Mouse (Mus musculus): ENCODE results near the gene Dapk1. TPM values are rescaled to one million over a fixed set of nuclear protein-coding genes. Genes with fewer than 3 reads are reported as not detected.
A peak's percentile ranks its signal among the peaks of the same experiment; 100 is the strongest.
"Not testable (repeated sequence)": the region's sequence is repeated elsewhere in the genome, so short reads cannot be mapped to it uniquely, and the experiment has no call there.

Dapk1 gene
- polyA plus RNA-seq, 1 experiment from 2014 or later: 8.2 TPM

GRCm38 (mm10) chr13:60595519-60595918, 6.2 kb upstream of the Dapk1 start:
- H3K9me3 ChIP-seq: no peaks in the 10 kb centered on the region
- H3K4me3 ChIP-seq: no peak overlapping the region
- ATAC-seq (ENCODE audit: extremely low read depth, insufficient number of reproducible peaks, low FRiP score, low TSS enrichment): no peak
- no peaks in the 10 kb centered on the region for H3K4me1 ChIP-seq
- WGBS: 80% methylated on average over 6 of the region's 6 CpGs
- no peak overlapping the region for H3K4me2 ChIP-seq
- no peak overlapping the region for H3K27ac ChIP-seq (replicated peaks)
- no peak overlapping the region for H3K9ac ChIP-seq
- no peaks in the 10 kb centered on the region for H3K36me3 ChIP-seq
- no peaks in the 10 kb centered on the region for H3K27me3 ChIP-seq (replicated peaks)

GRCm38 (mm10) chr13:60602416-60603251, 887 bp downstream of the Dapk1 start:
- Histone ChIP-seq H3K27me3 (replicated peaks) (no peaks in the 10 kb centered on the region), H3K4me2 (peak overlapping the region; percentile 97), H3K27ac (replicated peaks) (peak overlapping the region; percentile 41; the same call in 1 of the 2 replicates), H3K4me1 (peaks cover 10% of the 10 kb centered on the region; the same call in 1 of the 2 replicates), H3K36me3 (peaks cover 10% of the 10 kb centered on the region; the same call in 1 of the 2 replicates), H3K9me3 (no peaks in the 10 kb centered on the region), H3K4me3 (peak overlapping the region; percentile 87), H3K9ac (peak overlapping the region; percentile 87)
- ATAC-seq (ENCODE audit: extremely low read depth, insufficient number of reproducible peaks, low FRiP score, low TSS enrichment): peak; percentile 15; the same call in 1 of the 2 replicates
- WGBS: 13% methylated on average over 34 of the region's 34 CpGs

GRCm38 (mm10) chr13:60603252-60603562, 1.5 kb downstream of the Dapk1 start:
- Histone ChIP-seq H3K4me2 (peak overlapping the region; percentile 97), H3K9ac (peak overlapping the region; percentile 87; the same call in 1 of the 2 replicates), H3K9me3 (no peaks in the 10 kb centered on the region), H3K4me3 (peak overlapping the region; percentile 87), H3K27me3 (replicated peaks) (no peaks in the 10 kb centered on the region), H3K4me1 (peaks cover 10% of the 10 kb centered on the region; the same call in 1 of the 2 replicates), H3K36me3 (peaks cover 10% of the 10 kb centered on the region; the same call in 1 of the 2 replicates), H3K27ac (replicated peaks) (no peak overlapping the region)
- 63% methylated on average over 5 of the region's 5 CpGs for WGBS
- no peak for ATAC-seq (ENCODE audit: extremely low read depth, insufficient number of reproducible peaks, low FRiP score, low TSS enrichment)

GRCm38 (mm10) chr13:60607411-60607810, 5.7 kb downstream of the Dapk1 start:
- WGBS: 87% methylated on average over 8 of the region's 8 CpGs
- peaks cover 19% of the 10 kb centered on the region for H3K4me1 ChIP-seq
- ATAC-seq (ENCODE audit: extremely low read depth, insufficient number of reproducible peaks, low FRiP score, low TSS enrichment): no peak
- no peak overlapping the region for H3K9ac ChIP-seq
- H3K27ac ChIP-seq (replicated peaks): no peak overlapping the region
- H3K9me3 ChIP-seq: no peaks in the 10 kb centered on the region
- peaks cover 10% of the 10 kb centered on the region; the same call in 1 of the 2 replicates for H3K36me3 ChIP-seq
- no peak overlapping the region for H3K4me2 ChIP-seq
- no peaks in the 10 kb centered on the region for H3K27me3 ChIP-seq (replicated peaks)
- no peak overlapping the region for H3K4me3 ChIP-seq

GRCm38 (mm10) chr13:60608411-60609046, 6.8 kb downstream of the Dapk1 start:
- Histone ChIP-seq H3K9me3 (no peaks in the 10 kb centered on the region), H3K4me2 (no peak overlapping the region), H3K27me3 (replicated peaks) (no peaks in the 10 kb centered on the region), H3K4me3 (no peak overlapping the region), H3K36me3 (peaks cover 10% of the 10 kb centered on the region; the same call in 1 of the 2 replicates), H3K9ac (no peak overlapping the region), H3K27ac (replicated peaks) (no peak overlapping the region), H3K4me1 (peaks cover 11% of the 10 kb centered on the region)
- WGBS: 68% methylated on average over 8 of the region's 8 CpGs
- ATAC-seq (ENCODE audit: extremely low read depth, insufficient number of reproducible peaks, low FRiP score, low TSS enrichment): no peak

- Histone ChIP-seq H3K36me3 (peaks cover 10% of the 10 kb centered on the region; the same call in 1 of the 2 replicates), H3K27me3 (replicated peaks) (no peaks in the 10 kb centered on the region), H3K9me3 (no peaks in the 10 kb centered on the region), H3K27ac (replicated peaks) (no peak overlapping the region), H3K4me3 (no peak overlapping the region), H3K4me2 (no peak overlapping the region), H3K4me1 (peaks cover 11% of the 10 kb centered on the region), H3K9ac (no peak overlapping the region)
- no peak for ATAC-seq (ENCODE audit: extremely low read depth, insufficient number of reproducible peaks, low FRiP score, low TSS enrichment)
- WGBS: 53% methylated on average over 4 of the region's 4 CpGs
These were observed 7.5 kb downstream of the Dapk1 start for GRCm38 (mm10) chr13:60609234-60609633.

- no peak for ATAC-seq (ENCODE audit: extremely low read depth, insufficient number of reproducible peaks, low FRiP score, low TSS enrichment)
- no peaks in the 10 kb centered on the region for H3K9me3 ChIP-seq
These were observed 8.8 kb downstream of the Dapk1 start for GRCm38 (mm10) chr13:60610558-60610957.

GRCm38 (mm10) chr13:60610971-60611370, 9.2 kb downstream of the Dapk1 start:
- H3K36me3 ChIP-seq; H3K27me3 ChIP-seq (replicated peaks); H3K27ac ChIP-seq (replicated peaks); H3K4me3 ChIP-seq; H3K9ac ChIP-seq; H3K4me2 ChIP-seq; ATAC-seq (ENCODE audit: extremely low read depth, insufficient number of reproducible peaks, low FRiP score, low TSS enrichment); H3K9me3 ChIP-seq: not testable (repeated sequence)
- peaks cover 11% of the 10 kb centered on the region for H3K4me1 ChIP-seq
- 76% methylated on average over 6 of the region's 6 CpGs for WGBS

More at GRCm38 (mm10) chr13:60610558-60610957, 8.8 kb downstream of the Dapk1 start:
- Histone ChIP-seq H3K27ac (replicated peaks) (no peak overlapping the region), H3K36me3 (0 out of 2 replicates have a peak, but pooled peaks cover 4% of the 10 kb centered on the region), H3K4me1 (peaks cover 11% of the 10 kb centered on the region), H3K4me3 (no peak overlapping the region), H3K27me3 (replicated peaks) (no peaks in the 10 kb centered on the region), H3K4me2 (no peak overlapping the region), H3K9ac (no peak overlapping the region)
- 36% methylated on average over 6 of the region's 6 CpGs for WGBS

GRCm38 (mm10) chr13:60612160-60612559, 10.4 kb downstream of the Dapk1 start:
- 0 out of 2 replicates have a peak, but pooled peaks cover 1% of the 10 kb centered on the region for H3K36me3 ChIP-seq
- H3K9ac ChIP-seq: no peak overlapping the region
- H3K27ac ChIP-seq (replicated peaks): no peak overlapping the region
- H3K27me3 ChIP-seq (replicated peaks): no peaks in the 10 kb centered on the region
- H3K4me2 ChIP-seq: no peak overlapping the region
- 56% methylated on average over 3 of the region's 3 CpGs for whole genome bisulfite sequencing
- no peak overlapping the region for H3K4me3 ChIP-seq
- peaks cover 11% of the 10 kb centered on the region for H3K4me1 ChIP-seq
- H3K9me3 ChIP-seq: no peaks in the 10 kb centered on the region
- no peak for ATAC-seq (ENCODE audit: extremely low read depth, insufficient number of reproducible peaks, low FRiP score, low TSS enrichment)

GRCm38 (mm10) chr13:60614154-60614553, 12.4 kb downstream of the Dapk1 start:
- no peak overlapping the region for H3K27ac ChIP-seq (replicated peaks)
- H3K4me2 ChIP-seq: no peak overlapping the region
- H3K4me3 ChIP-seq: no peak overlapping the region
- no peaks in the 10 kb centered on the region for H3K36me3 ChIP-seq
- H3K9ac ChIP-seq: no peak overlapping the region
- ATAC-seq (ENCODE audit: extremely low read depth, insufficient number of reproducible peaks, low FRiP score, low TSS enrichment): no peak
- 85% methylated on average over 8 of the region's 8 CpGs for WGBS
- H3K9me3 ChIP-seq: no peaks in the 10 kb centered on the region
- H3K4me1 ChIP-seq: peaks cover 25% of the 10 kb centered on the region
- no peaks in the 10 kb centered on the region for H3K27me3 ChIP-seq (replicated peaks)

- 60% methylated on average over 15 of the region's 15 CpGs for WGBS
- Histone ChIP-seq H3K27me3 (replicated peaks) (no peaks in the 10 kb centered on the region), H3K4me2 (no peak overlapping the region), H3K4me3 (no peak overlapping the region), H3K9me3 (no peaks in the 10 kb centered on the region), H3K36me3 (no peaks in the 10 kb centered on the region), H3K27ac (replicated peaks) (no peak overlapping the region), H3K9ac (no peak overlapping the region), H3K4me1 (peaks cover 31% of the 10 kb centered on the region)
- ATAC-seq (ENCODE audit: extremely low read depth, insufficient number of reproducible peaks, low FRiP score, low TSS enrichment): no peak
These were observed 13.4 kb downstream of the Dapk1 start for GRCm38 (mm10) chr13:60615057-60615650.

All from heart, embryonic 13.5 days (tissue).